8 mouse cellular contexts compared by ENCODE assay signal in the genomic region with DNA sequence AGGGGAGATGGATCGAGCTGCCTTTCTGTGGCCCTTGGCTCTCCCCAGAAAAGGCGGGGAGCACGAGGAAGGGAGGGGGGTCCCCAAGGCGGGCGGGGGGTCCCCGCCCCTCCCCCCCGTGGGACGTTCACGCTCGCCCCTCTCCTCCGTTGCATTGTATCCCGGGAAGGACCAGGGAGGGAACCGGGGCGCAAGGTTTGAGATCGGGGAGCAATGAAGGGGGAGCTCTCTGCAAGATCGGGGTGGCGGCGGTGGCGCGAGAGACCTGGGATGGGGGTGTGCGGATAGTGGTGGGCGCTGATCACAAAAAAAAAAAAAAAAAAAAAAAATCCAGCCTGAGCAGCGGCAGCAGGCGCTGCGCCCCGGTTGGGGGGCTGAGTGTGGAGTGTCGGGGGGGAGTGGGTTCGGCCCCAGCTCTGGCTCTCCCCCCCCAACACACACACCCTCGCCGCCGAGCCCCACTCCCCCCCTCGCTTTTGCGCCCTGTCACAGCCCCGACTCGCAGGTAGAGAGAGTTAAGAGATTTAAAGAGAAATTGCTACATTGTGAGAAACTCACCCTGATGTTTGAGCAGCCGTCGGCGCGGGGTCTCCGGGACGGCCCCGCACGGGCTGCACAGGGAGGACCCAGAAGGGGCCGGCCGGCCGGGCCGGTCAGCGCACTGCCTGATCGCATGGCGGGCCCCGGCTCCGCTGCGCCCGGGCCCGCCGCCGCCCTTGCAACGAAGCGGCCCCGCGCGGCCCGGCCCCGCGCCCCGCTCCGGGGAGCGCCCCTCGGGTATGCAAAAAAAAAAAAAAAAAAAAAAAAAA. TPM values are rescaled to one million over a fixed set of nuclear protein-coding genes. Genes with fewer than 3 reads are reported as not detected.
DNase-seq lines count a peak whose midpoint lies in the region; ATAC-seq lines count a peak whose summit lies in the region.

Bicra (minus strand) TSS at position 584 of the 809 bp plus-strand sequence.

- peak; percentile 3 for ATAC-seq in activated CD4-positive, CD25-positive, alpha-beta regulatory T cell, adult 4 months
- ATAC-seq in common myeloid progenitor, adult 5-6 weeks (replicated peaks; ENCODE audit: low read depth, poor library complexity, severe bottlenecking), result 0 out of 2 replicates have a peak, but pooled peaks have one; percentile 3
- peak; percentile 74 for ATAC-seq in intestine, embryonic 16.5 days
- ATAC-seq in midbrain, embryonic 12.5 days (ENCODE audit: low FRiP score, low read depth), result peak; percentile 79
- ATAC-seq in megakaryocyte-erythroid progenitor cell, adult 5-6 weeks (replicated peaks; ENCODE audit: low FRiP score, low TSS enrichment, poor library complexity, severe bottlenecking), result no peak

- H3K27me3 ChIP-seq in intestine, embryonic 16.5 days (replicated peaks; ENCODE audit: control insufficient read depth, insufficient read depth, low read length), result no peaks in the 10 kb centered on the region
- no peaks in the 10 kb centered on the region for H3K27me3 ChIP-seq in midbrain, embryonic 12.5 days

- peaks cover 48% of the 10 kb centered on the region for H3K4me1 ChIP-seq in intestine, embryonic 16.5 days (ENCODE audit: control insufficient read depth, insufficient read depth, low read length)
- peaks cover 56% of the 10 kb centered on the region for H3K4me1 ChIP-seq in midbrain, embryonic 12.5 days

- peak within 1 kb of the TSS; percentile 94 for H3K4me2 ChIP-seq in intestine, embryonic 16.5 days (ENCODE audit: low read depth, low read length)
- peak within 1 kb of the TSS; percentile 90 for H3K4me2 ChIP-seq in midbrain, embryonic 12.5 days (replicated peaks)

- H3K9ac ChIP-seq in intestine, embryonic 16.5 days (ENCODE audit: low read depth, low read length), result peak within 1 kb of the TSS; percentile 99
- peak within 1 kb of the TSS; percentile 99 for H3K9ac ChIP-seq in midbrain, embryonic 12.5 days (replicated peaks)

- intact Hi-C loops in left cerebral cortex, postnatal 4 days (cut with DNase I), result loop anchor here (5.0 kb wide), 1 partner anchor 65 kb away; no protein-coding TSS in a partner anchor

- H3K9me3 ChIP-seq in intestine, embryonic 16.5 days (ENCODE audit: control insufficient read depth, low read length), result no peaks in the 10 kb centered on the region
- H3K9me3 ChIP-seq in midbrain, embryonic 12.5 days, result no peaks in the 10 kb centered on the region

- WGBS in intestine, embryonic 16.5 days, result 1% methylated on average over 62 of the region's 69 CpGs
- under 1% methylated on average over 32 of the region's 69 CpGs for WGBS in midbrain, embryonic 12.5 days

- DNase-seq in gastrocnemius, postnatal 25 days, result peak; percentile 87
- peak; percentile 90 for DNase-seq in left cerebral cortex, postnatal 4 days
- peak; percentile 70 for DNase-seq in spleen, adult 12 weeks (ENCODE audit: low spot score)

- H3K4me3 ChIP-seq in intestine, embryonic 16.5 days (ENCODE audit: low read length), result peak within 1 kb of the TSS; percentile 83
- H3K4me3 ChIP-seq in midbrain, embryonic 12.5 days, result peak within 1 kb of the TSS; percentile 94

- peak within 1 kb of the TSS; percentile 97 for H3K27ac ChIP-seq in intestine, embryonic 16.5 days (ENCODE audit: low read length)
- H3K27ac ChIP-seq in midbrain, embryonic 12.5 days (replicated peaks), result peak within 1 kb of the TSS; percentile 97

- H3K36me3 ChIP-seq in intestine, embryonic 16.5 days (ENCODE audit: control insufficient read depth, insufficient read depth, low read length), result no peaks in the 10 kb centered on the region
- no peaks in the 10 kb centered on the region for H3K36me3 ChIP-seq in midbrain, embryonic 12.5 days

RNA-seq across cellular contexts. Expression of gene Bicra, which starts in this region (rescaled TPM):
- polyA plus RNA-seq in activated CD4-positive, CD25-positive, alpha-beta regulatory T cell, adult 4 months (2017; shearing (Covaris generic)), result 1 to 10 TPM; 3.7 TPM
- total RNA-seq in common myeloid progenitor, adult 5-6 weeks (2017), result 1.2 and 2.5 TPM in 2 replicates
- 1 to 10 TPM; 5.1 to 6.1 TPM for total RNA-seq in gastrocnemius, postnatal 25 days (2021)
- polyA plus RNA-seq in intestine, embryonic 16.5 days (2015; fragmentation: Nextera tagmentation; extraction: Ambion mirVana), result 3.7 and 4.0 TPM in 2 replicates
- total RNA-seq in left cerebral cortex, postnatal 4 days (2021), result 10 to 100 TPM; 25.3 to 25.8 TPM
- polyA plus RNA-seq in midbrain, embryonic 12.5 days (2016; fragmentation: Nextera tagmentation; extraction: Ambion mirVana), result 10.0 and 10.3 TPM in 2 replicates
- 12.6 and 21.3 TPM in 2 replicates for total RNA-seq in megakaryocyte-erythroid progenitor cell, adult 5-6 weeks (2014; fragmentation: Nextera tagmentation)
- total RNA-seq in megakaryocyte-erythroid progenitor cell, adult 5-6 weeks (2017), result 0.15 and 1.8 TPM in 2 replicates
